Mouse (Mus musculus): ENCODE measurements around the gene Pik3r5.

The Pik3r5 gene

DNA sequence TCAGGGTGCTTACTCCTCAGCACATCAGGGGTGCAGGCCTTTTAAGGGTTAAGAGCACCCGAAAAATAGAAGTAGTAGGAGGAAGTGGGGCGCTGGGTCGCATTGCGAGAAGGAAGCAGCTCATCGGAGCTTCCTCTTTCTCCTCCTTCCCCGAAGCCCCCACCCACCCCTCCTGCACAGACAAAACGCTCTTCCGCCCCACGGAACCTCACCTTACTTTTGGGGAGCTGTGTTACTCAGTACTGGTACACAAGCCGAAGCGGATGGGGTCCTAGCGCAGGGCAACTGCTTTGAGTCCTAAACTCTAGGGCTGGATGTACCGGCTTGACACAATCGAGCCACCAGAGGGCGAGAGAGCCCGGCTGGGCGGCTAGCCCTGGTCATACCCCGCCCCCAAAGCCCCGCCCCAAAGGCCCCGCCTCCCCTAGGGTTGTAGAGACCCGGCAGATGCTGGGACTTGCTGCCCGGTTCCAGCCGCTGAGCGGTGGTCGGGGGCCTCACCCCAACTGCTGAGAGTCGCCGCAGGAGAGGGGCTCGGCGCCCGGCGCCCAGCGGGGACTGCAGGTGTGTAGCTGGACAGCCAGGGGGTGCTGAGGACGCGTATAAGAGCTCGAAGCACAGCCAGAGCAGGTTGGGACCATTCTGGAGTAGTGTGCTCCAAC, at the start of gene Pik3r5:
Pik3r5 (plus strand) TSS at position 423 of the 662 bp plus-strand sequence.
- peak; percentile 58 for DNase-seq (ENCODE audit: low read depth, low spot score)

DNA sequence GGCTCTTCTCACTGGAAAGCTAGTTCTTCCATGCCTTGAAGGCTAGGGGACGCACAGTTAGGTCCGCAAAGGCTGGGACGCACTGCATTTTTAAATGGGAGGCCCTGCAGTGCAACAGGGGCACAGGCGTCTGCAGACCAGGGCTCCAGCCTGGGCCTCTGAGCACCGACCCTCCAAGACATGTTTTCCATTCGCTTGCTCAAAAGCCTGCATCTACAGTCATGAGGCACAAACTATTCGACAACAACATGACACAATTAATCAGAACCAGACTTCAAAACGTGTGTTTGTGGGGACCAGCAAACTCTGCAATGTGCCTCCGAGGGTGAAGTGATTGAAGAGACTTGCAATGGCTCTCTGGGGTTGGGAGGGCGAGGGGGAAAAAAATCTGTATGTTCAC, 48.4 kb upstream of the Pik3r5 start:
- DNase-seq (ENCODE audit: low read depth, low spot score) = no peak

DNA sequence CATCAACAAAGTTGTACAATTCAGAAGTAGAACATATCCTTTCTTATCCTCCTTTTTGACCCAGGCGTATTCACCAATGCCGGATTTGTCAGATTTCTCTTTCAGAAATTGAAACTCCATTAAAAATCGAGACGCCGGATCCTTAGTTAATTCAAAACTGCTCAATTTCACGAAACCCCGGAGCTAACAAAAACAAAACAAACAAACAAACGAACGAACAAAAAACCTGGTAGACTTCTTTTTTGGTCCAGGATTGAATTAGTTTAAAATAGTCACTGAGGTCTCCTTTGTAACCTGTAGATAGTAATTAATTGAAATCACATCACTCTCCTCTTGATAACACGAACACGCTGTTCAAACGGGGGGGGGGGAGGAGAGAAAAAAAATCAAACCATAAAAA, 47.8 kb upstream of the Pik3r5 start:
- DNase-seq (ENCODE audit: low read depth, low spot score) = no peak

DNA sequence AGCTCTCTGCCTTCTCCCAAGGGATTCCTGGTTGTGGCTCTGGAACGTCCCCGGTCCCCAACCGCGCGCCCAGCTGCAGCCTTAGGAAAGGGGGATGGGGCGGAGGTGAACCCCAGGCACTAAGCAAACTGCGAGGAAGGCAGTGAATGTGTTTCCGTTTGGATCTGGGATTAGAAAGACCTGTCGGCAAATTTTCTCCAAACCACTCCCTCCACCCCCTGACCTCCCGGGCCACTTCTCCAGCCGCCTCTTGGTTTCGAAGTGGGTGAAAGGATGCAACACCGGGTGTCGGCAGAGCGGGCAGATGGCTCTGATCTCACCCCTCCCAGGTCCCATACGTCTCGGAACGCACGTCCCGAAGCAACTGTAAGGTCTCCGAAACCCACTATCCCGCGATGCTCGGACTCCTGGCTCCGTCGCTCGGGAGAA, 47.3 kb upstream of the Pik3r5 start:
- no peak for DNase-seq (ENCODE audit: low read depth, low spot score)

DNA sequence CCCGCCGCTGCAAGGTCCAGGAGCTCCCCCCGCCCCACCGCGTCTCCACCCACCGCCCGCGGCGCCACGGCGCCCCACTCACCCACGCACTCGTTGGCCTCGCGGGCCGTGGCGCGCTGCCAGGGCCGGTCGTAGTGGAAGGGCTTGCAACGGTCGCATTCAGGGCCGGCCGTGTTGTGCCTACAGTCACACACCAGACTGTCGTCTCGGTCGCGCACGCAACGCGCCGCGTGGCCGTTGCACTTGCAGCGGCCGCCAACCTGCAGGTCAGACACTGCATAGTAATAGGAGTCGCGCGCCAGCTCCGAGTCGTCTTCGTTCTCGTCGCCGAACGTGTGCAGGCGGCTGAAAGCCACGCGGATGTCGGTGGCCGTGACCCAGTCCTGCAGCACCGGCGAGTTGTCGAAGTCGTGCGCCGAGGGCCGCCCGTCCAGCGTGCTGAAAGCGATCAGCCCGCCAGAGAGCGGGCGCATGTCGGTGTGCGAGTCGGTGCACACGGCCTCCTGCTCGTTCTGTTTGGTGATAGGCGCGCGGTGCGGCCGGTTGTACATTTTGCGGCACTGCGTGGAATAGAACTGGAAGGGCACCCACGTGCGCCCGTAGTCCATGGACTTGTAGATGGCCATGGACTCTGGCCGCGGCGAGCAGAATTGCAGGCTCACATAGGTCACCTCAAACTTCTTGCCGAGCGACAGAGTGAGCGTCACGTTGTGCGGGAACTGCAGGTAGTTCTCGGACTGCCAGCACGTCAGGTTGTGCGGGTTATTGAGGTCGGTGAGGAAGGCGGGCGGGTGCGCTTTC, 46.7 kb upstream of the Pik3r5 start:
- no peak for DNase-seq (ENCODE audit: low read depth, low spot score)

DNA sequence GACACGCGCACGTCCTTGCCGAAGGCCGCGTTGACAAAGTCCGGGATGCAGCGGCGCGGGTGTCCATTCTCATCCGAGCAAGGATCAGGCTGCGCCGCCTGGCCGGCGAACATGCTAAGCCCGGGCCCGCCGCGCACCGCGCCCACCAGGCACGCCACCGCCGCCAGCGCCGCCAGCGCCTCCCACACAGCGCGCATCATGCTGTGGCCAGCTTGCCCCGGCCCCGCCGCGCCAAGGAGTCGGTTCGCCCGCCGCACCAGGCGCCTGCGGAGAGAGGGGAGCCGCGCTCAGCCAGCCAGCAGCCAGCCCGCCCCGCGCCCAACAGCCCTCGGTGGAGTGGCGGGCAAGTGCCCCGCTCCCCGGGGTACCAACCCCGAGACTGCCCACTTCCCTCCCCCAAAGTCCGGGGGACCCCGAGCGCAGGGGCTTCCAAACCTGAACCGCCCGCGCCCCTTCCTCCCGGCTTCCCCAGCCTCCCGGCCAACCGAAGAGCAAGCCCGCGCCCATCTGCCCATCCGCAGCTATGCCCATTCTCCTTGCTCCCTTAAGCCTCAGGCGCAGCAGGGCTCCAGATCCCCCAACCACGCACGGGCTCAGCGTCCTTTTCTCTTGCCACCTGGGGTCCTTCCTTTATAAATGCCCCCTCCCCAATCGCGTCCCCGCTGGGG, 45.9 kb upstream of the Pik3r5 start:
- DNase-seq (ENCODE audit: low read depth, low spot score) = no peak

DNA sequence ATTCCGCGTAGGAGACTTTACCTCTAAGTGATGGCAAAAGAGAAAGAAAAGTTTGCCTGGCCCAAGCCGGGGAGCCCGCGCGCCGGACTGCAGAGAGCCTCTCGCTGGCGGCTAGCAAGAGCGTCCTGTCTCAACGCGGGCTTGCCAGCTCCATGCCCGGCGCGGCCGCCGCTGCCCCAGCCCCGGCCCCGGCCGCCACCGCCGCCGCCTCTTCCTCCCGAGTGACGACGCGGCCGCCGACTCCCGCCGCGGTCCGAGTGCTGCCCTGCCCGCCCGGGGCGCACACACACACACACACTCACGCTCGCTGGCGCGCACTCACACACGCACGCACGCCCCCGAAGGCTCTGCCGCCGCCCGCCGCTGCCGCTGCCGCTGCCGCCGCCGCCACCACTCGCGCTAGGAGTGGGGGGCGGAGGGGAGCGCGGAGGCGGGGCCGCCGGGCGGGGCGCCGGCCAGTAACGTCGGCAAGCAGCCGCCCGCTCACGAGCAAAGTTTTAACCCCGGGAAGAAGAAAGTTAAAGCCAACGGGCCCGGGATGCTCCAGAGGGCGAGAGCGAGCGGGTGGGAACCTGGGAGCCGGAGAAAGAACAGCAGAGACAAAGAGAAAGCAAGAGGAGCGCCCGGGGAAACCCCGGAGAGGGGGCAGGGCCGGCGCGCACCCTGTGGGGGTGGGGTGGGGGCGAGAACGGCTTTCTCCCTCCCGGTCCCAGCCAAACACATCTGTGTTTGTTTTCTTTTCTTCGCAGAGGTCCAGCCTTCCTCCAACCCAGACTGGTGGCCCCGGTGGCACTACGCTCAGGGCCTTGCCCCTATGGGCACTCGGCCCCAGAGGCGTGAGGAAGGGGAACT, 45.1 kb upstream of the Pik3r5 start:
- DNase-seq (ENCODE audit: low read depth, low spot score) = peak; percentile 31

DNA sequence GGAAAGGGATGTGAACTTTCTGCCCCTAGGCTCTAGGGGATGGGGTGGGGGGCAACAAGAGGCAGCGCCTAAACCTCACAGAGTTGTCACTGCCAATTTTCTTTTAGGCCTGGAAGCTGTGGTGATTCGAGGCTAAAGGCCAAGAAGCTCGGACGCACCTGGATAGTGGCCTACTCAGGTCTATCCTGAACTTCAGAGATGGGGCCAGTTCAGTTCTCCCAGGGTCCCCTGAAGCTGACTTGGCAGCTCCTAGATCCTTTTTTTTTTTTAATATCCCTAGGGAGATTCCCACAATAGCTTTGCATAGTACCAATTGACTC, 44.5 kb upstream of the Pik3r5 start:
- no peak for DNase-seq (ENCODE audit: low read depth, low spot score)

DNA sequence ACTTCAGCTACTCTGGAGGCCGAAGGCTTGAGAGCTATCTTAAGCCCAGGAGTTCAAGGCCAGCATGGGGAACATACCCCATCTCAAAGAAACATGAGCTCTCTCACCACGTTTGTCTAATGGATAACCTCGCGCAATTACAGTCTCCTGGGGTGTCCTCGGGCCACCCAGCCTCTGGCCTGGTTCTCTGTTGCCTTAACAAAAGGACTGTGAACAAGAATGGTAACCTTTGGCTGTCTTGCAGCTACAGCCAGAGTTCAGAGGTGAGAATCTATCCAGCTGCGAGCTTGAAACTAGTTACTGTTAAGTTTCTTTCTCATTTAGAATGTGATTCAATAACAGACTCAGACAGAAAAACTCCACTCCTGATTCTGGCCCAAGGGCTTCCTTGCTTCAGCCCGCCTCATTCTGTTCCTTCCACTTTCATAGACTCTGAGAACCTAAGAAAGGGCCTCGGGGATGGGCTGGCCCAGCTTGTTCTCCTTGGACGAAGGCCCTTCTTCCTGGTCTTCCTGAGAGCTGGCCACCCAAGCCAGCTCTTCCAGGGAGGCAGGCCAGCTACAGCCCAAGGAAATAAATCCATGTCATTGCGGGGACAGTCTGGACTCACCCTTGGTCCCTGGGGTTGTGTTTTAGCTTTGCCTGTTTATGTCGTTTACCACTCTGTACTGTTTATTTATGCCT, 43.8 kb upstream of the Pik3r5 start:
- DNase-seq (ENCODE audit: low read depth, low spot score) = no peak

DNA sequence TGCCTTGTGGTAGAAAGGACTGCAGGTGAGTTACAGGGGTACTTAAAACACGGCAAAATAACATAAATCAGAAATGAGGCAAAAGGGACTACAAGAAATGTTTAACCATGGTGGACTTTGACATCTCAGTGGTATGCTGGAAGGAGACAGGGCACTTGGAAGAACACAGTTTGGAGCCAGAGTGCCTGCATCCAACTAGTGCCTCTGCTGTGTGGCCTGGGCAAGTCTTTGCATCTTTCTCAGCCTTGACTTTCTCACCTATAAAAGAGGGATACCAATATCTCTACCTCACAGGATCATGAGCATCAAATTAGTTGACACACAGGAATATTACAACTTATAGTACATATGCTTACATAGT, 43.3 kb upstream of the Pik3r5 start:
- DNase-seq (ENCODE audit: low read depth, low spot score) = no peak

DNA sequence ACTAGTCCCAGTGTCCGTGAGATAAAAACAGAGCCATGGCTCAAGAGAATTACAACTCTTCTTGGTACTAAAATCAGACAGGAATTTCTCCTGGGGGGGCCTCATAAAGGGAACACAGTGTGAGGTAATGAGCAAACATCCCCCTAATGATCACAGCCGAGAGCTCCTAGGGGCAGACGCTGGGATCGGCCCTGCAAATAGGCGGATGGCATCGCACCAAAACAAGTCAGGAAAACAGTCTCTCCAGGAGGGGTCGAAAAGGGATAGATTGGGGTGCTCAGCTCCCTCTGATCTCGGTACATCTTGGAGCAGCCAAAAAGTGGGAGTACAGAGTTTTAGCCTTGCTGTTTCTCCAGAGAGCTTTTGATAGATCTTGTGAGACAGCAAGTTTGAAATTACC, 42.3 kb upstream of the Pik3r5 start:
- no peak for DNase-seq (ENCODE audit: low read depth, low spot score)

DNA sequence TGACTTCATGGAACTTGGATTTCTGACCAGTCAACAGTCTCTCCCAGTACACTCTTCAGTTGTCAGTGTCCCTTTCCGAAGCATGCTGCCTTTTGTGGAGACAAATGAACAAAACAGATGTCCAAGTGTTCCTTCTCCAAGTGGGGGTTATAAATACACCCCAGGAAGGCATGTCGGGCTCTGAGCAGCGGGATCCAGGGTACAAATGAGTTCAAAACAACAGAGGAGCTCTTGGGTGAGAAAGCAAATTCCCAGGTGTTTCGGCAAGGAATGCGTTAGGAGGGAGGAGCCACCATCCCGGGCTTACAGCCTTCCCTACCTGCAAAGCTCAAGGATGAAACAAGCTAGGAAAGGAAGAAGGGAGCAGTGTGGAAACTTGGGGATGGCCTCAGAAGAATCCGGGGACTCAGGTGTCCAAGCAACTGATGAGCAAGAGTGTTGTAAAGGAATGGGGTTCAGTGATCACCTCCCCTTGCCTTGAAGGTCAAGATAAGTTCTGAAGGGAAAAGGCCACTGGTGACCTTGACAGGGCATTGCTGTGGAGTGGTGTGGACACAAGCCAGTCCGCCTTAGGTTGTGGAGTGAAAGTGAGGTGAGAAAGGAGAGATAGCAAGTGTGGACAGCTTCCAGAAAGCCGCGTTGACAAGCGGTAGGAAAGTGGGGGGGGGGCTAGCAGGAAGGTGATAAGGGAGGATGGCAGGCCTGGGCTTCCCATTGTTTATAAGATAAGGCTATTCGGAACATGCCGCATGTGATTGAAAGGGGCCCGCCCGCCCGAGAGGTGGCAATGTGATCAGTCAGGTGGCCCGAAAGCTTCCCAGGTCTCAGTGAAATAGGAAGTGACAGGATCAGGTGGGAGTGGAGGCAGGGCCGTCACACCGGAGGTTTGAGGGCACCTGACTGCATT, 41.3 kb upstream of the Pik3r5 start:
- DNase-seq (ENCODE audit: low read depth, low spot score) = no peak

DNA sequence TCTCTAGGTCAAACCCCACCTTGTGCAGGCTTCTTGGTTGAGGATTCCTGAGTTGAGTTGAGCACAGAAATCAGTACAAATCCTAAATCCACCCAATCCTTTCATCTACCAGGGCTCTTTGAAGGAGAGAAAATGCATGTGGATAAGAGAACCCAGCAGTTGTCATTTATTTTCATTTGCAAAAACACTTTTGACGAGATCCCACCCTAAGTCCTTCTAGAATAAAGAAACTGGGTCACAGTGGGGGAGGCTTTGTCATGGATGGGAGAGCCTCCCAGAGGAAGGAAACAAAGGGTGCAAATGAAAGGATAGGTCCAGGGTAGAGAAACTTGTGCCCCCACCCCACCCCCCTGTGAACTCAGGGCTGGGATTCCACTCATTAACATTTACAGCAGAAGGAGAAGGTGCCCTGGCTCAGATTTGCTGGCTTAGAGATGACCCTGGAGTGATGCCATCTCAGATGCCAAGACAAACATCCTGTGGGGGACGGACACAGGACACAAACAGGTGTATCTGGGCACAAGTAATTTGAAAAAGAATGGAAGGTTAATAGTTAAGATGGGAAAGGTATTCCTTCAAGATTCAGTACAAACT, 37.9 kb upstream of the Pik3r5 start:
- no peak for DNase-seq (ENCODE audit: low read depth, low spot score)

DNA sequence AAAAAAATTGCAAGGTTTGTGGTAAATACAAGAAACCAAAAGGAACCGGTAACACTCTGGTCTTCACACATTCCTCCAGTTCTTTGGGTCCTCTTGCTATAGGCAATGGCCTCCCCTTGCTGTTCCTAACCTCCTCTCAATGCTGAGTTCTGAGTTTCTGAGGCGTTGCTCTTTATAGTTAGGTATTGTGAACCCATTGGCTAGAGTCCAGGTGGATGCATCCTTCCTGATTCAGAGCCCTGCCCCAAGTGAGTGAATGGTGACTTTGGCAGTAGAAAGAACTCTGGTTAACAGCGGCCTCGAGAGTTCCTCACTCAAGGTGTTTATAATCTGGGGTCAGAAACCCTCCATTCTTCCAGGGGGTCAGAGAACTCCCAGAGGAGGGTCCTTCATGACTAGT, 37.2 kb upstream of the Pik3r5 start:
- no peak for DNase-seq (ENCODE audit: low read depth, low spot score)

DNA sequence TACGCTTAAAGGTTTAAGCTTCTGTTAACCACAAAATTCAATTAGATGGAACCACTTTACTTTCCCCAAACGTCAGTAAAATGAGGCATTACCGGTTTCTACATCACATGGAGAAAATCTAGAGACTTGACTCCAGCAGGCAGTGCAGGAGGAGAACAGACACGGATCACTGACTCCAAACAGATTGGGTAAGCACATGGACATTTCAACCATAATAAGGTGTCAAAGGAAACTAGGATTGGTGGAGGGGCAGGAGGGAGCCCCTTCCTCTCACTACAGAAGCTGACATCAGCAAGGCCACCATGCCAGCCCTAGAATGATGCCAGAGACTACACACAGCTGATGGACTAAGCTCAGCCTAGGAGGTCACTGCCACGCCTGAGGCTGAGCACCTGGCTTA, 36.4 kb upstream of the Pik3r5 start:
- no peak for DNase-seq (ENCODE audit: low read depth, low spot score)

DNA sequence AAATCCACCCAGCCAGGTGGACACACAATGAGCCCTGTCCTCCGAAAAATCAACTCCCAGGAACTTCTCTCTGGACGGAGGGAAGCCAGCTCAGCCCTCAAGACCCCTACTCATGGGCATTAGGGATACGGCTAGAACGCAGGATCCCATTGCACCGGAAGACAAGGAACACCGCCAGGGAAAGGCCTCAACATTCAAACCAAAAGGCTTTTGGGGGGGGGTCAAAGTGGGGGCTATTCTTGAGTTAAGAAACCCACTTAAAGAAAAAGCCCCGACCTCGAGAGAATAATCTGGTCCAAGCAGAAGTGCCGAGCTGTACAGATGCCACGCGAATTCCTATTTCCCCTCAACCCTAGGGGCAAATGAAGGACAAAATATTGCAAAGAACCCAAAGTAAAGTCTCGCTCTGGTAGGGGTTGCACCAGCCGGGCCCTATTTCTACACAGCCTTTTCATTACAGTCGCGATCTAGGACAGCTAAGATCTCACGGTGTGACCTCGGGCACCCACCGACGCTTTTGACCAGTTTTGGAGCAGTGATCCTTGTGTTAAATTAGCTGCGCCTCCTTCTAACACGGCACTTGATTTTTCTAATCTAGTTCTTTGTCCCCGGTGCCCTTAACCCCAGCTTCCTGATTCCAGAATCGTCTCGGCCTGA, 32.9 kb upstream of the Pik3r5 start:
- DNase-seq (ENCODE audit: low read depth, low spot score) = no peak

DNA sequence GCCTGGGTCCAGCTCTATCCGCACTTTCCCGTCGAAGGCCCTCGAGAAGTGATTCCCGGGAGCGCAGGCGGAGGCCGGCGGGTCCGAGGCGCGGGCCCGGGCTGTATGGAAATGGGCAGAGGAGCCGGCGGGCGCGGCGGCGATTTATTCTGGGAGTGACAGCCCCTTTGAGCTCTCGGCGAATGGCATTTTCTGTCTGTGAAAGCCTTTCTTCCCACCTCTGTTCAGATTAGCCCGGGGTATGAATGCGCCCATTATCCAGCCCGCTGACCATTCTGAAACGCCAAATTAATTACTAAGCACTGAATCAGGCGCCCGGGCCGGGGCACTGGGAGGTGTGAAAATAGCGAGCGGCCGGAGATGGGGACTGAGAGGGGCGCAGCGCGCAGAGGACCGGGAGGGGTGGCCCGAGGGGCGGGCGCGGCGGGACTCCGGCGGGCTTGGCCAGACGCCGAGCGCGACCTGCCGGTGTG, 32.3 kb upstream of the Pik3r5 start:
- DNase-seq (ENCODE audit: low read depth, low spot score) = peak; percentile 23

DNA sequence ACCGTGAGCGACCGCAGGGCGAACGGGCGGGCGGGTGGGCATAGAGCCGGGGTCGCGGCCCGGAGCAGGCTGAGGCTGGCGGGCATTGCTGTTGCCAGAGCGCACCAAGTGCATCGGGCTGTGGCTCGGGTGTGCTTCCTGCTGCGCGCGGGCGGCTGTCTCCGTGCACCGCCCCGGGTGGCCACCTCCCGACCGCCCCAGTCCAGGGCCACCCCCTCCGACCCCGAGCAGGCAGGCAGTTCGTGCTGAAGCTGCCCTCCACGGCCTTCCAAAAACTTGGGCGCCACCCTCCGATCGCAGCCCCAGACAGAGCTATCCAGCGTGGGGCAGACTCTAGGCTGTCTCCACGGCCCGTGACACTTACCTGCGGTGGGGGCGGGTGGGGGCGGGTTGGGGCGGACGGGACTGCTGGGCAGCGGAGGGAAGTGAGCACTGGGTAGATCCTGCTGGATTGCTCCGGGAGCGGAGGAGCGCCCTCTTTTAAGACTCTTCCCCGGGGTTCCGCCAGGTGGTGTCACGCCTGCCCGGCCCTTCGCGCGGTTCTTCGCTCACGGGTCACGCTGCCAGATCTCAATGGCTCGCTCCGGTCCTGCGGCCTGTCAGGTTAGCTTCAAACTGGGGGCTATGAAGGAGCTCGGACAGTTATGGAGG, 31.8 kb upstream of the Pik3r5 start:
- peak; percentile 39 for DNase-seq (ENCODE audit: low read depth, low spot score)

DNA sequence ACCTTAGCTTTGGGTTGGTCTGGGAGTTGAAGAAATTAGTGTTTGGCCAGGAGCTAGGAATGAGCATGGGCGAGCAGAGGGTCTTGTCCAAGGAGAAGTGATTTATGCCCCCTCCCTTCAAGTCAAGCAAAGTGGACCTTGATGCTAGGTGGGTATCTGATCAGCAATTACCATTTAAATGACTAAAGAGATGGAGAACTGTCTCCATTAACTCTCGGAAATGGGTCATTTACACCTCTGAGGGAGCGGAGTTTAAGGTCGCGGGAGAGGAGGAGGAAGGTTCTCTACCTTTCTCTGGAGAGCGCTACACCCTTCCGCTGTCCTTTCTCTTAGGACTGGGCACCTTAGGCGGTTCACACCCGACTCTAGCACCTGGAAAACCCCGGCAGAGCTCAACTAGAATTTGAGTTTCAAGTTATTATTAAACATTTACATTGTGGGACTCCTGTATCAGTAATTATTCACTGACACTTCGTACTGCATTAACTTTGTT, 31.1 kb upstream of the Pik3r5 start, which contains the start of gene Ntn1:
Ntn1 (minus strand) TSS at position 97 of the 493 bp plus-strand sequence.
- DNase-seq (ENCODE audit: low read depth, low spot score) = no peak
